Mouse (Mus musculus): ENCODE data around the gene Egfl7. TPM values are rescaled to one million over a fixed set of nuclear protein-coding genes. Genes with fewer than 3 reads are reported as not detected.

The Egfl7 gene
- polyA plus RNA-seq, 1 experiment, result 1.5 TPM

GRCm38 (mm10) chr2:26543768-26544167 lies 36.0 kb upstream of the Egfl7 start:
- no peak overlapping the region for H3K4me3 ChIP-seq (ENCODE audit: insufficient read depth, low read length)
- H3K4me1 ChIP-seq (ENCODE audit: control insufficient read depth, insufficient read depth, low read length), result peaks cover 4% of the 10 kb centered on the region
- TF ChIP-seq CTCF (IDR thresholded peaks at IDR 0.05; ENCODE audit: low read depth, low read length) (no peak), POLR2A (IDR thresholded peaks at IDR 0.05; ENCODE audit: borderline replicate concordance, low read depth, low read length) (no peak)
- H3K27ac ChIP-seq (ENCODE audit: insufficient read depth, low read depth, low read length), result no peak overlapping the region

- TF ChIP-seq POLR2A (IDR thresholded peaks at IDR 0.05; ENCODE audit: borderline replicate concordance, low read depth, low read length) (no peak), CTCF (IDR thresholded peaks at IDR 0.05; ENCODE audit: low read depth, low read length) (no peak)
- Histone ChIP-seq H3K4me1 (ENCODE audit: control insufficient read depth, insufficient read depth, low read length) (peaks cover 8% of the 10 kb centered on the region), H3K27ac (ENCODE audit: insufficient read depth, low read depth, low read length) (no peak overlapping the region), H3K4me3 (ENCODE audit: insufficient read depth, low read length) (no peak overlapping the region)
These were observed 35.5 kb upstream of the Egfl7 start for GRCm38 (mm10) chr2:26544265-26544664.

- TF ChIP-seq POLR2A (IDR thresholded peaks at IDR 0.05; ENCODE audit: borderline replicate concordance, low read depth, low read length) (no peak), CTCF (IDR thresholded peaks at IDR 0.05; ENCODE audit: low read depth, low read length) (no peak)
- Histone ChIP-seq H3K4me1 (ENCODE audit: control insufficient read depth, insufficient read depth, low read length) (peaks cover 35% of the 10 kb centered on the region), H3K4me3 (ENCODE audit: insufficient read depth, low read length) (no peak overlapping the region), H3K27ac (ENCODE audit: insufficient read depth, low read depth, low read length) (no peak overlapping the region)
These were observed 32.3 kb upstream of the Egfl7 start for GRCm38 (mm10) chr2:26547481-26547880.

- TF ChIP-seq POLR2A (IDR thresholded peaks at IDR 0.05; ENCODE audit: borderline replicate concordance, low read depth, low read length) (no peak), CTCF (IDR thresholded peaks at IDR 0.05; ENCODE audit: low read depth, low read length) (no peak)
- H3K4me1 ChIP-seq (ENCODE audit: control insufficient read depth, insufficient read depth, low read length), result peaks cover 37% of the 10 kb centered on the region
- H3K4me3 ChIP-seq (ENCODE audit: insufficient read depth, low read length), result no peak overlapping the region
- H3K27ac ChIP-seq (ENCODE audit: insufficient read depth, low read depth, low read length), result peak overlapping the region; percentile 60
These were observed 30.0 kb upstream of the Egfl7 start for GRCm38 (mm10) chr2:26549801-26550200.

- no peak overlapping the region for H3K4me3 ChIP-seq (ENCODE audit: insufficient read depth, low read length)
- TF ChIP-seq POLR2A (IDR thresholded peaks at IDR 0.05; ENCODE audit: borderline replicate concordance, low read depth, low read length) (no peak), CTCF (IDR thresholded peaks at IDR 0.05; ENCODE audit: low read depth, low read length) (no peak)
- peak overlapping the region; percentile 47 for H3K27ac ChIP-seq (ENCODE audit: insufficient read depth, low read depth, low read length)
- H3K4me1 ChIP-seq (ENCODE audit: control insufficient read depth, insufficient read depth, low read length), result peaks cover 41% of the 10 kb centered on the region
These were observed 29.6 kb upstream of the Egfl7 start for GRCm38 (mm10) chr2:26550205-26550604.

GRCm38 (mm10) chr2:26550777-26551176 lies 29.0 kb upstream of the Egfl7 start:
- Histone ChIP-seq H3K4me3 (ENCODE audit: insufficient read depth, low read length) (no peak overlapping the region), H3K4me1 (ENCODE audit: control insufficient read depth, insufficient read depth, low read length) (peaks cover 45% of the 10 kb centered on the region), H3K27ac (ENCODE audit: insufficient read depth, low read depth, low read length) (no peak overlapping the region)
- no peak for TF ChIP-seq POLR2A (IDR thresholded peaks at IDR 0.05; ENCODE audit: borderline replicate concordance, low read depth, low read length)
- no peak for TF ChIP-seq CTCF (IDR thresholded peaks at IDR 0.05; ENCODE audit: low read depth, low read length)

GRCm38 (mm10) chr2:26551446-26551845 lies 28.4 kb upstream of the Egfl7 start:
- H3K4me1 ChIP-seq (ENCODE audit: control insufficient read depth, insufficient read depth, low read length), result peaks cover 45% of the 10 kb centered on the region
- TF ChIP-seq POLR2A (IDR thresholded peaks at IDR 0.05; ENCODE audit: borderline replicate concordance, low read depth, low read length) (no peak), CTCF (IDR thresholded peaks at IDR 0.05; ENCODE audit: low read depth, low read length) (no peak)
- no peak overlapping the region for H3K27ac ChIP-seq (ENCODE audit: insufficient read depth, low read depth, low read length)
- H3K4me3 ChIP-seq (ENCODE audit: insufficient read depth, low read length), result no peak overlapping the region

GRCm38 (mm10) chr2:26552066-26552465 lies 27.7 kb upstream of the Egfl7 start:
- Histone ChIP-seq H3K27ac (ENCODE audit: insufficient read depth, low read depth, low read length) (no peak overlapping the region), H3K4me3 (ENCODE audit: insufficient read depth, low read length) (no peak overlapping the region), H3K4me1 (ENCODE audit: control insufficient read depth, insufficient read depth, low read length) (peaks cover 45% of the 10 kb centered on the region)
- no peak for TF ChIP-seq POLR2A (IDR thresholded peaks at IDR 0.05; ENCODE audit: borderline replicate concordance, low read depth, low read length)
- TF ChIP-seq CTCF (IDR thresholded peaks at IDR 0.05; ENCODE audit: low read depth, low read length), result no peak

GRCm38 (mm10) chr2:26553904-26554303 lies 25.9 kb upstream of the Egfl7 start:
- no peak for TF ChIP-seq CTCF (IDR thresholded peaks at IDR 0.05; ENCODE audit: low read depth, low read length)
- TF ChIP-seq POLR2A (IDR thresholded peaks at IDR 0.05; ENCODE audit: borderline replicate concordance, low read depth, low read length), result no peak
- no peak overlapping the region for H3K27ac ChIP-seq (ENCODE audit: insufficient read depth, low read depth, low read length)
- peaks cover 47% of the 10 kb centered on the region for H3K4me1 ChIP-seq (ENCODE audit: control insufficient read depth, insufficient read depth, low read length)
- no peak overlapping the region for H3K4me3 ChIP-seq (ENCODE audit: insufficient read depth, low read length)

- no peak overlapping the region for H3K4me3 ChIP-seq (ENCODE audit: insufficient read depth, low read length)
- H3K4me1 ChIP-seq (ENCODE audit: control insufficient read depth, insufficient read depth, low read length), result peaks cover 43% of the 10 kb centered on the region
- TF ChIP-seq POLR2A (IDR thresholded peaks at IDR 0.05; ENCODE audit: borderline replicate concordance, low read depth, low read length) (no peak), CTCF (IDR thresholded peaks at IDR 0.05; ENCODE audit: low read depth, low read length) (no peak)
- no peak overlapping the region for H3K27ac ChIP-seq (ENCODE audit: insufficient read depth, low read depth, low read length)
These were observed 24.7 kb upstream of the Egfl7 start for GRCm38 (mm10) chr2:26555076-26555475.

- Histone ChIP-seq H3K4me1 (ENCODE audit: control insufficient read depth, insufficient read depth, low read length) (peaks cover 33% of the 10 kb centered on the region), H3K27ac (ENCODE audit: insufficient read depth, low read depth, low read length) (no peak overlapping the region), H3K4me3 (ENCODE audit: insufficient read depth, low read length) (no peak overlapping the region)
- TF ChIP-seq CTCF (IDR thresholded peaks at IDR 0.05; ENCODE audit: low read depth, low read length), result no peak
- no peak for TF ChIP-seq POLR2A (IDR thresholded peaks at IDR 0.05; ENCODE audit: borderline replicate concordance, low read depth, low read length)
These were observed 23.2 kb upstream of the Egfl7 start for GRCm38 (mm10) chr2:26556535-26556993.
